Mouse (Mus musculus): ENCODE results near the gene Ssu72. TPM values are rescaled to one million over a fixed set of nuclear protein-coding genes. Genes with fewer than 3 reads are reported as not detected.
A peak's percentile ranks its signal among the peaks of the same experiment; 100 is the strongest.

The Ssu72 gene
- polyA plus RNA-seq, 1 experiment from 2014 or later = 162 TPM

DNA sequence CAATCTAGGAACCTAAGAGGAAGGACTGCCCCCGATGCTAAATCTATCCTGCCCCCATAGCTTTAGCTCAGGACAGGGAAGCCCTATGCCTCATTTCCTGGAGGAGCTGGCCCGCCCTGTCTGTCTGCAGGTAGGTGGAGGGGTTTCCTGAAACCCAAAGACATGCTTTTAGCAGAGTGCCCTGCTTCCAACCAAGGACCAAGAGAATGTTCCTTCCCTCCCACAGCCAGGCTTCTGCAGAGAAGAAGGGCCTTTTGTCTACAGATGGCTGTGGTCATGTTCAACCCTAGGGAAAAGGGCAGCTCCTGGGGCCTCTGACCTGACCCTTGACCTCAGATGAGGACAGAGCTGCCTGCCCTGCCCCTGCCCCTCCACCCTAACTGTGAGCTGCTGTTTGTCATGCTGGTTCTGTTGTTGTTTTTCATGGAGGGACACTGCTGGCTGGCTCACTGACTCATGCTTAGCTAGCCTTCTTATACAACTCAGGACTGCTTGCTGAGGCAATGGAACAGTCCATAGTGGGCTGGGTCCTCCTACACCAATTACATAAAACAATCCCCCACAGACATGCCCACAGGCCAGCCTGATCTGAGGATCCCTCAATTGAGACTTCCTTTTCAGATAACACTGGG, 72.2 kb downstream of the Ssu72 start:
- no peak overlapping the region for H3K9ac ChIP-seq
- no peaks in the 10 kb centered on the region for H3K9me3 ChIP-seq (replicated peaks)
- no peak for ATAC-seq
- H3K36me3 ChIP-seq (ENCODE audit: poor library complexity, severe bottlenecking) = no peaks in the 10 kb centered on the region
- H3K27me3 ChIP-seq = peaks cover 40% of the 10 kb centered on the region
- H3K27ac ChIP-seq = peak overlapping the region; percentile 25
- peaks cover 16% of the 10 kb centered on the region for H3K4me1 ChIP-seq
- H3K4me3 ChIP-seq = no peak overlapping the region
- H3K4me2 ChIP-seq = no peak overlapping the region
- WGBS = 70% methylated on average over 2 of the region's 2 CpGs

DNA sequence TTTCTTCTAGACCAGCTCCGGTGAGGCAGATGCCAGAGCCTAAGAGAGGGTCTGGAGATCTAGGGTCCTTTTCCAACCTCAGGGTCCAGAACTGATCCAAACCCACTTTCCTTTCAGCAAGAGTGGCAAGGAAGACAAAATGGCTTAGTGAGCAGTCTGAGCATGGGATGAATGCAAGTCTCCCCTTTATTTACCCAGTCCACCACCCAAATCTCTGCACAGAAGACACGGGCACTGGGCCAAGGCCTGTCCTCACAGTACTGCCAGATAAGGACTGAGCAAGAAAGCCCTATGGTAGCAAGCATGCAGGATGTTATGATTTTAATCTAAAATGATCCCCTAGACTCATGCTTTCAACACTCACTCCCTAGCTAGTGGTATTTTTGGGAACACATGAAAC, 73.2 kb downstream of the Ssu72 start:
- Histone ChIP-seq H3K9ac (no peak overlapping the region), H3K36me3 (ENCODE audit: poor library complexity, severe bottlenecking) (no peaks in the 10 kb centered on the region), H3K27me3 (peaks cover 30% of the 10 kb centered on the region), H3K4me1 (peaks cover 16% of the 10 kb centered on the region), H3K27ac (no peak overlapping the region), H3K4me3 (no peak overlapping the region), H3K9me3 (replicated peaks) (no peaks in the 10 kb centered on the region), H3K4me2 (no peak overlapping the region)
- ATAC-seq = no peak
- 90% methylated on average over 2 of the region's 2 CpGs for WGBS

DNA sequence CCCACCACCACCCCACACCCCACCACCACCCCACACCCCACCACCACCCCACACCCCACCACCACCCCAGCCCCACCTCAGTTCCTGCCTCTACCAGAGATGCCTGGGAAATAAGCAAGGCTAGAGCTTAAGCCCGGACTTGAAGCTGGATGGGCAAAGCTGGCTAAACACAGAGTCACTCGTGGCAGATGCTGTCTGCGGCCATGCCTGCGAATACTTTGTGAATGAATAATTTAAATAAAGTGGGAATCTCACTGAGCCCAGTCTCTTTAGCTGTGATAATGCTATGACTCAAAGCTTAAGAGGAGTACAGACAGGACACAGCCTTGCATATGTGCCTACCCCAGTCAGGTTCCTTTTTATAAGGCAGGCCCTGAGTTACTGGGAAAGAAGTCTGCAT, 74.9 kb downstream of the Ssu72 start:
- Histone ChIP-seq H3K9me3 (replicated peaks) (no peaks in the 10 kb centered on the region), H3K4me1 (peaks cover 16% of the 10 kb centered on the region), H3K36me3 (ENCODE audit: poor library complexity, severe bottlenecking) (no peaks in the 10 kb centered on the region), H3K4me2 (no peak overlapping the region), H3K27me3 (peaks cover 18% of the 10 kb centered on the region), H3K4me3 (no peak overlapping the region), H3K27ac (no peak overlapping the region), H3K9ac (no peak overlapping the region)
- no peak for ATAC-seq
- WGBS = 85% methylated on average over 4 of the region's 4 CpGs

DNA sequence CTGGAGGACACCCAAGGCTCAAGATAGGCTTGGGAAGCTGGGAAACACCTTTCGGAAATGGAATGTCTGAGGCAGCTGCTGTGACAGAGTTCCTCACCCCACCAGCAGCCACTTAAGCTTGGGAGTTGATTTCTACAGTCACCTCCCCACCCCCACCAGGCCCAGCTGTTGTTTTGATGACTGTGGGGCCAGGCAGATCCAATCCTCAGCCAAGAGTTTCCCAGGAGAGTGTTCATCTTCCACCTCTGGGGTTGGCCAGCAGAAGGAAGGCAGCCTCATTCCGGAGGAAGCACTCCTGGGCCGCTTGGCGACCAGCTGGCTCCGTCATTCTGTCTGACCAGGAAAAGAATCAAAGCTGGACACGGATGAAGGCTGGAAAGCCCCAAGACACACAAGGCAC, 76.3 kb downstream of the Ssu72 start:
- no peaks in the 10 kb centered on the region for H3K36me3 ChIP-seq (ENCODE audit: poor library complexity, severe bottlenecking)
- H3K4me3 ChIP-seq = no peak overlapping the region
- H3K4me2 ChIP-seq = no peak overlapping the region
- no peak overlapping the region for H3K9ac ChIP-seq
- 45% methylated on average over 6 of the region's 6 CpGs for WGBS
- H3K27me3 ChIP-seq = peaks cover 8% of the 10 kb centered on the region; the same call in 1 of the 2 replicates
- H3K27ac ChIP-seq = no peak overlapping the region
- H3K4me1 ChIP-seq = peaks cover 15% of the 10 kb centered on the region
- ATAC-seq = no peak
- no peaks in the 10 kb centered on the region for H3K9me3 ChIP-seq (replicated peaks)

Other genes with a start within 250 kb of the Ssu72 start
- gene Tmem52, start 235.7 kb upstream of the Ssu72 start, polyA plus RNA-seq (2015; fragmentation: Nextera tagmentation; extraction: Ambion mirVana) = 0.18 TPM in 1 of 2 replicates, not detected in the other
- gene Gnb1, start 213.4 kb upstream of the Ssu72 start, polyA plus RNA-seq (2015; fragmentation: Nextera tagmentation; extraction: Ambion mirVana) = 937 and 949 TPM in 2 replicates
- 88.7 and 91.9 TPM in 2 replicates for gene Nadk, start 142.4 kb upstream of the Ssu72 start, polyA plus RNA-seq (2015; fragmentation: Nextera tagmentation; extraction: Ambion mirVana)
- gene Slc35e2, start 103.4 kb upstream of the Ssu72 start, polyA plus RNA-seq (2015; fragmentation: Nextera tagmentation; extraction: Ambion mirVana) = 10.6 and 10.7 TPM in 2 replicates
- 75.5 and 77.9 TPM in 2 replicates for gene Cdk11b, start 79.9 kb upstream of the Ssu72 start, polyA plus RNA-seq (2015; fragmentation: Nextera tagmentation; extraction: Ambion mirVana)
- not detected in 2 replicates for gene Gm10563, start 59.4 kb upstream of the Ssu72 start, polyA plus RNA-seq (2015; fragmentation: Nextera tagmentation; extraction: Ambion mirVana)
- 1.6 and 2.1 TPM in 2 replicates for gene Mmp23, start 51.4 kb upstream of the Ssu72 start, polyA plus RNA-seq (2015; fragmentation: Nextera tagmentation; extraction: Ambion mirVana)
- 29.8 and 35.2 TPM in 2 replicates for gene Mib2, start 35.6 kb upstream of the Ssu72 start, polyA plus RNA-seq (2015; fragmentation: Nextera tagmentation; extraction: Ambion mirVana)
- 1.9 and 2.3 TPM in 2 replicates for gene Fndc10, start 10.5 kb upstream of the Ssu72 start, polyA plus RNA-seq (2015; fragmentation: Nextera tagmentation; extraction: Ambion mirVana)
- 1.9 and 2.4 TPM in 2 replicates for gene Tmem240, start 30.0 kb downstream of the Ssu72 start, polyA plus RNA-seq (2015; fragmentation: Nextera tagmentation; extraction: Ambion mirVana)
- gene Atad3a, start 56.3 kb downstream of the Ssu72 start, polyA plus RNA-seq (2015; fragmentation: Nextera tagmentation; extraction: Ambion mirVana) = 79.2 and 93.3 TPM in 2 replicates
- gene Vwa1, start 69.9 kb downstream of the Ssu72 start, polyA plus RNA-seq (2015; fragmentation: Nextera tagmentation; extraction: Ambion mirVana) = 15.1 and 15.3 TPM in 2 replicates
- gene Tmem88b, start 81.1 kb downstream of the Ssu72 start, polyA plus RNA-seq (2015; fragmentation: Nextera tagmentation; extraction: Ambion mirVana) = 0.20 and 0.45 TPM in 2 replicates
- 0.18 TPM in 1 of 2 replicates, not detected in the other for gene Ankrd65, start 85.6 kb downstream of the Ssu72 start, polyA plus RNA-seq (2015; fragmentation: Nextera tagmentation; extraction: Ambion mirVana)
- gene Mrpl20, start 98.1 kb downstream of the Ssu72 start, polyA plus RNA-seq (2015; fragmentation: Nextera tagmentation; extraction: Ambion mirVana) = 251 and 266 TPM in 2 replicates
- 166 and 179 TPM in 2 replicates for gene Ccnl2, start 107.7 kb downstream of the Ssu72 start, polyA plus RNA-seq (2015; fragmentation: Nextera tagmentation; extraction: Ambion mirVana)
- 147 and 151 TPM in 2 replicates for gene Aurkaip1, start 126.5 kb downstream of the Ssu72 start, polyA plus RNA-seq (2015; fragmentation: Nextera tagmentation; extraction: Ambion mirVana)
- 15.6 and 17.1 TPM in 2 replicates for gene Mxra8, start 134.9 kb downstream of the Ssu72 start, polyA plus RNA-seq (2015; fragmentation: Nextera tagmentation; extraction: Ambion mirVana)
- gene Dvl1, start 142.6 kb downstream of the Ssu72 start, polyA plus RNA-seq (2015; fragmentation: Nextera tagmentation; extraction: Ambion mirVana) = 7.2 and 7.6 TPM in 2 replicates
- gene Tas1r3, start 158.6 kb downstream of the Ssu72 start, polyA plus RNA-seq (2015; fragmentation: Nextera tagmentation; extraction: Ambion mirVana) = 0.58 and 0.72 TPM in 2 replicates
- gene Cptp, start 164.6 kb downstream of the Ssu72 start, polyA plus RNA-seq (2015; fragmentation: Nextera tagmentation; extraction: Ambion mirVana) = 19.1 and 22.3 TPM in 2 replicates
- gene Ints11, start 164.7 kb downstream of the Ssu72 start, polyA plus RNA-seq (2015; fragmentation: Nextera tagmentation; extraction: Ambion mirVana) = 96.2 and 106 TPM in 2 replicates
- gene Pusl1, start 187.0 kb downstream of the Ssu72 start, polyA plus RNA-seq (2015; fragmentation: Nextera tagmentation; extraction: Ambion mirVana) = 46.5 and 54.2 TPM in 2 replicates
- gene Acap3, start 187.0 kb downstream of the Ssu72 start, polyA plus RNA-seq (2015; fragmentation: Nextera tagmentation; extraction: Ambion mirVana) = 51.0 and 56.7 TPM in 2 replicates
- 131 and 136 TPM in 2 replicates for gene Ube2j2, start 239.0 kb downstream of the Ssu72 start, polyA plus RNA-seq (2015; fragmentation: Nextera tagmentation; extraction: Ambion mirVana)

Measured in forebrain, embryonic 13.5 days (tissue).